Mouse (Mus musculus): Measurements from ENCODE around the gene Macrod2.

Macrod2 gene

GRCm38 (mm10) chr2:142267836-142268235 is 1872.7 kb downstream of the Macrod2 start:
- DNase-seq = no peak

DNA sequence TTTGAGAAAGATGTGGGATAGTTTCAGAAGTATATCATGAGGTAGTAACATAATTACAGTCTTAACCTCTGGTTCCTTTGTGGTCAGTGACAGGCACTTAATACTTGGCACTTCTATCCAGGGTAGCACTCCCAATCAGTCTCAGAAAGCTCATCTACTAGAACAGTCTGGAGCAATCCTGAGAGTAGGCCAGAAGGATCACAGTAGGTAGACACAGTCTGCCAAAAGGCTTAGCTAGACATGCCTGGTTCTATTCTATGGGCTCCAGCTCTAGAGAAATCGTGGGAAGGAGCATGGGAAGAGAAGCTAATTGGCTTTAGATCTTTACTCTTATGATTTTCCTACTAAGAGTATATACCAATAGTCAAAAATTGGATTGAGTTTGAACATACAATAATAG is 1891.7 kb downstream of the Macrod2 start:
- no peak for DNase-seq

DNA sequence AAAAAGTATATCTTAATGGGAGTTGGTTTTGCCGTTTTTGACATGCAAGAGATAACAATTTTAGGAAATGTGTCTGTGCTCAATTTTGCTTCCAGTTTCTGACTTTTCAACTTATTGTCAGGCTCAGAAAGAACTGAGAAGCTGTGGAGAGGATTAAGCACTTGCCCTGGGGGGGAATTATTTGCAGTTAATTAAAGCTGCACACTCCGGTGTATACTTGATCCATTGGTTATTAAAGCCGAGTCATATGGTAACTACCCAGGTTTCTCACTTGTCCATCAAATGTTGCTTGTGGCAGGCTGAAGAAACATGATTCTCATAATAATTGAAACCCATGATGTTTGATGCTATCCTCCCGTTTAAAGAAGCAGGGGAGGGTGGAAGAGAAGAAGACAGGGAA is 1899.7 kb downstream of the Macrod2 start:
- no peak for DNase-seq

DNA sequence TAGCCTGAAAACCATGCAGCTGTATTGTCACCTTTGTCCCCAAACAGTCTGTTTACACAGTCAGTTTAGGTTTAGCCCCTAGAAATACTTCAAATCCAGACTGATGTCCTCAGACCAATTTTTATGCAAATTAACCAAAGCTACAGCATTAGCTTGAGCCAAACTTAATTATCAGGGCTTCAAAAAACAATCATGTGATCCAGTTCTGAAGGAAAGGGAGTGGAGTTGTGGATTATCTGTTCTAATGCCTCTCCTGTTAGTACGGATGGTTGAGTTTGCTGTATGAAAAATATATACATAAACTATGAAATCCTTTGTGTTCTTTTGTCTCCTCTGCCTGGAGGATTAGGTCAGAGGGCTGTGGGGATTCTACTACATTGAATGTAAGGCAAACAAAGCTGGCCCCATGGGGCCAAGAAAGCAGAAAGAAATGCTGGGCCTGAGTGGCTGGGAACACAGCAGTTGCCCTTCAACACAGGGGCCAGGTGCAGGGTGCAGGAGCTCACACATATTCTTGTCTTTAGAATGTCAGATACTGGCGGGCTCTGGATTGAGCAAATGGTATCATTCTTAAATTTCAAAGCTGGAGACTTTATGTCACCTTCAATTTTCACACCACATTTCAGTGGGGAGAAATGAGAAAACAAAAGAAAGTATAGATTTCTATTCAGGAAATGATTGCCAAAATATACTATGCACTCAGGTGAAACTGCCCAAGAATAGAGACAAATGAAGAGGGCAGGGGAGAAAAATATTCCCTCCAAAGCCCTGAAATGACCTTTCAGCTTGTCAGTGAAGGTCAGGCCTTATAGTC is 1908.2 kb downstream of the Macrod2 start:
- DNase-seq = no peak

GRCm38 (mm10) chr2:142303912-142304182 is 1908.7 kb downstream of the Macrod2 start:
- no peak for DNase-seq

- no peak for DNase-seq
Measured at GRCm38 (mm10) chr2:142323158-142323557, 1928.0 kb downstream of the Macrod2 start.

DNA sequence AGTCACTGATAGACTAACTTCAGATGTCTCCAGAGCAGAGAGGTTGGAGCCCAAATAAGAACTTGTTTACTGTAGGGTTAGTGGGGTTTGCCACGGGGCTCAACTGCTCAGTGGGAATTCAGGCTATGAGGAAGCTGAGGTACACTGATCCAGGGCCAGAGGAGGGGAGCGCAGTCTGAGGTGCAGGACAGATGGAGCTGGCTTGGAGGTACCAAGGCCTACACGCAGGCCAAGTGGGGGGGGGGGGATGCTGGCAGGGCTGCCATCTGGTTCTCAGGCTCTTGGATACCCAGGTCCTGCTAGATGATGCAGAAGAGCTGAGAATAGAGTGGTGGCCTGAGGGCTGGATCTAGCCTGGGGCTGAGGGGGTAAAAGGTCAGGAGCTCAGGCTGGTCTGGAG is 1931.6 kb downstream of the Macrod2 start:
- DNase-seq = no peak

DNA sequence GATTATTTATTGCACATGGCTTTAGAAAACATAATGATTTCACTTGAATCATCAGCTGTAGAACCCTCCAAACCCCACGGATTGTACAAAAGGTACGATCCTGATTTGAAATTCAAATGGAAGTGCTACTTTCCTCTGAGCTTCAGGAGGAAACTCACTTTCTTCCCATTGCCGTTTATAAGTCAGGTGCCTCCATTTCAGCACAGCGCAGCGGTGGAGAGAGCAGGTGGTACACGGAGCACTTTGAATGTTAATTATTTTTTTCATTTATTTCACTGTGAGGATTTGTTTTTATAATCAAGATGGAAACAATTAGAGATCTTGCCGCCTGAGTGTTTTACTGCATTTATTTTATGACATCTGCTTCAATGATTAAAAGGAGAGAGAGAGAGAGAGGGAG is 1934.7 kb downstream of the Macrod2 start:
- DNase-seq = no peak

DNA sequence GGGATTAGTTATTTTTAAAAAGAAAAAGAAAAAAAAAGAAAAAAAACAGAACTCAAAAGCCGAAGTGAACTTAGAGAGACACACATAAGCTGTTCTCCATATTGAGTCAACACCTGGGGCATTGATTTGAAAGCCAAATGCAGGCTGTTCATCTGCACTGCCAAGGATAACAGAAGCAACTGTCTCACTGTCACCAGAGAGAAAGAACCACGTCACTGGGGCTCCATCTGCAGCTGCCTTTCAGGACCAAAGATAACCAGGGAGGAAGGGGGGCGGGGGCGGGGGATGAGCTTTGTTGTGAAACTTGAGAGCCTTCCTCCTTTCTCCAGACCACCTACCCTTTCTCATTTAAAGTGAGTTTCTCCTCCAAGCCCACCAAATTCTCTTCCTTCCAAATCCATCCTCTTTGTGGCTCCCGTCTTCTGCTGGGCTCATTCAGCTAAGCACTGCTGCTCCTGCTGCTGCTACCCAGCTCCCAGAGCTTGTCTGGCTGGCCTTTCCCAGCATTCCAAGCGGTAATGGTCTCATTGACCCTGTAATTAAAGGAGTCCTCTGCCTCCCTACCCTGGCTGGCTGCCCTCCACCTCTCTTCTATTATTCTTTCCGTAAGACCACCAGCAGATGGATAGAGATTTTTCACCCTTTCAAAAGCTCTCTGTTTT is 1939.5 kb downstream of the Macrod2 start:
- DNase-seq = no peak

- no peak for DNase-seq
Measured at GRCm38 (mm10) chr2:142335103-142335999, 1940.2 kb downstream of the Macrod2 start.

GRCm38 (mm10) chr2:142344021-142344420 is 1948.9 kb downstream of the Macrod2 start:
- no peak for DNase-seq

DNA sequence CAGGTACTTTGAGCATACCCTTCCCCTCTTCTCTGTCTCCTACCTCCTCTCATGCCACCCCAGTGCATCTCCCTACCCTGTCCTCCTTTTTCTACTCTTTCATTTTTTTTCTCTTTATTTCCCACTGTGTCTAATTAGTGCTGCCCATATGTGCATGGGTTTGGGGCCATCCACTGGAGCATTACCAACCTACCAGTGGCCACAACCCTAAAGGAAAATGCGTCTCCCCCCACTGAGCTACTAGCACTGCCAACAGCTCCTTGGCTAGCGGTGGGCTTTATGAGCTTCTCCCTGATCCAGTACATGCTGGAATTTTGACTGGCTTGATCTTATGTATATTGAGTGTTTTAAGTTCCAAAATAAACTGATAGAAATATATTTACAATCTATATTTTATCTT is 1949.6 kb downstream of the Macrod2 start:
- no peak for DNase-seq

GRCm38 (mm10) chr2:142349805-142350204 is 1954.7 kb downstream of the Macrod2 start:
- DNase-seq = no peak

DNA sequence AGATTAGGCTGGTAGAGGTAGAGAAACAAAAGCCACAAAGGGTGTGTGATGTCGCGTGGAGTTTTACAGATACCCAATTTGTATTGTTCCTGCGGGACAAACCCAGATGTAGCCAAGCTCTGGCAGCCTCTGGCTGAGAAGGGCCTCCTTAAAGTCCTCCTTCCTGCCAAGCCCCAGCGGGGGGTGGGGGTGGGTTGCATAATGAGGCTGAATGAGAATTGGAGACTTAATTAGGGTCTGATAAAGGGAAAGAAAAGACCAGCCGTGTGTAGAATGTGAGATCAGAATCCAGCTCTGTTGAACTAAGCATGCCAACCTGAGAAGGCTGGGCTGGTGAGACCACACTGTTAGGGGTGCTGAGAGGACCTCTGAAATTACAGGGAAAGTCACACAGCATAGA is 1967.8 kb downstream of the Macrod2 start:
- no peak for DNase-seq

DNA sequence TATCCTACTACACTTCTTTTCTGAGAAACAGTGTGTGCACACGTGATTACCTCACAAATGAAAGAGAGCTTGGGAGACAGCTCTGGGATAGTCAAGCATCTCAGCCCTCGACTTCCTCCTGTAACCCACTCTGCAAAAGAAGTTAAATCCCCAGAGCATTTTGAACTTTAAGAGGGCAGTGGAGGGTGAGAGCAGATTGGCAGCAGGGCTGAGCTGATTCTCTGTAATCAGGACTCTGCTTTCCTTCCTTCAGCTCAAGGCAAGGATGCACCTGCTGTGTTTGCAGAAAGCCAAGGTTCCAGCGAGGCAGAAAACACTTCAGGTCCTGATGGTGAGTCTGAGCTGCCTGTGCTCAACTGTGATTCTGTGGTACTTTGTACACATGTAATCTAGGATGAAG is 1978.9 kb downstream of the Macrod2 start:
- DNase-seq = no peak

DNA sequence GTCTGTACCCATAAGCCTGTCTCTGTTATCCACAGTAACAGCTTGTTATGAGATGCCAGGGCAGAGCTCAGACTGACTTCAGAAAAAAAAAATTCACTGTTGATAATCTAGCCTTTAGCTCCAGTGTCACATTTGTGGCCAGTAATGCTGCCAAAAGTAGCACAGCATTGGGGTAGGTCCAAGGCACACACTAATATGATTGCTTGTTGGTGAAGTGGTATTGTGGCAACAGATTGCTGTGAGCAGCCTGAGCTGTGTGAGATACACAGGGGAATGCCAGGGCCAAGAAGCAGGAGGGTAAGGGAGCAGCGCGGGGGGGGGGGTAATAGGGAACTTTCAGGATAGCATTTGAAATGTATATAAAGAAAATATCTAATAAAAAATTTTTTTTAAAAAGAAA is 1985.5 kb downstream of the Macrod2 start:
- no peak for DNase-seq

- DNase-seq = no peak
Measured at GRCm38 (mm10) chr2:142381081-142381579, 1986.0 kb downstream of the Macrod2 start.

GRCm38 (mm10) chr2:142393546-142393945 is 1998.4 kb downstream of the Macrod2 start:
- DNase-seq = no peak

- no peak for DNase-seq
Measured at GRCm38 (mm10) chr2:142399490-142399889, 2004.4 kb downstream of the Macrod2 start.

- no peak for DNase-seq
Measured at GRCm38 (mm10) chr2:142400781-142401180, 2005.7 kb downstream of the Macrod2 start.

- no peak for DNase-seq
Measured at GRCm38 (mm10) chr2:142401359-142401758, 2006.2 kb downstream of the Macrod2 start.

DNA sequence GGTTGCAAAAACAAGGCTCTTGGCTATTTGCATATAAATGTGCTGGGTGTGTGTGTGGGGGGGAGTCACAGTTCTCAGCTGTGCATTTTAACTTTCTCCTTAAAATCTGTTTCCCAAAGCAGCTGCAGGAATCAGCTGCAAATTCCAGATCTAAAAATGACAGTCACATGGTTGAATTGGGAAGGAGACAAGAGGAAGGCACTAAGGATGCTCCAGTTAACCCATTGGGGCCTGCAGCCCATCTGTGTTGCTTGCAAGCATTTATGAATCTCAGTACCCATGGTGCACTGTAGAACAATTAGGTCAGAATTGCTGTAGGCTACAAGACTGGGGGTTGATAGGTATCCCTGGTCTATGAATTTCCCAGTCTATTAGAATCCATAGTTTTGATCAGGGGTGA is 2008.3 kb downstream of the Macrod2 start:
- no peak for DNase-seq

GRCm38 (mm10) chr2:142404321-142404720 is 2009.2 kb downstream of the Macrod2 start:
- DNase-seq = no peak
